Mouse (Mus musculus) layer of hippocampus, adult 6 months (tissue): ENCODE measurements around the gene Tkt. TPM values are rescaled to one million over a fixed set of nuclear protein-coding genes. Genes with fewer than 3 reads are reported as not detected.

ENCODE experiments used
- long read RNA-seq, 2 experiments: library from polyadenylated mRNA; unstranded; transcript quantifications; one replicate each; pipeline ENCODE4 v2.0.0; 2019 to 2020
- microRNA-seq: library from miRNA; unstranded; fragments of <30 nt; microRNA quantifications from one replicate; pipeline ENCODE4 v1.2.0, GENCODE M21; 2020
- polyA plus RNA-seq: library from polyadenylated mRNA; unstranded; fragments of <200 nt; fragmentation: Nextera tagmentation; gene quantifications from 2 replicates; pipeline ENCODE4 v1.2.3, GENCODE M21; 2021

Tkt gene
- polyA plus RNA-seq: 128 and 147 TPM in 2 replicates
- long read RNA-seq, experiment 1, transcript Tkt-208 (8 exons, 1,401 nt): minor isoform, 10 of 301 reads
- long read RNA-seq, experiment 1, transcript Tkt-201 (14 exons, 3,223 nt): major isoform, 245 of 301 reads
- long read RNA-seq, experiment 1, partial matches to known transcripts: 34 of 301 reads
- long read RNA-seq, experiment 1, other reads (novel, unspliced or antisense): 12 of 301 reads
- long read RNA-seq, experiment 2, transcript Tkt-201 (14 exons, 3,223 nt): major isoform, 1,170 of 1,255 reads
- long read RNA-seq, experiment 2, transcript Tkt-208 (8 exons, 1,401 nt): minor isoform, 8 of 1,255 reads
- long read RNA-seq, experiment 2, partial matches to known transcripts: 27 of 1,255 reads
- long read RNA-seq, experiment 2, other reads (novel, unspliced or antisense): 50 of 1,255 reads

GRCm38 (mm10) chr14:30548131-30548720 lies at the start of gene Tkt:
TSS of gene Tkt (plus strand) at chr14:30548359.

Small RNAs within 50 kb of the gene (microRNA-seq; reads per million reads assigned to microRNA genes)
- 13.5 reads per million, percentile 37 among the genes with 10 or more reads in this experiment for gene Mir3076

Other genes starting within 250 kb of the Tkt start
- 7.2 and 9.3 TPM in 2 replicates for gene Dcp1a, start 68.8 kb upstream of the Tkt start, polyA plus RNA-seq
- gene Cacna1d, start 56.9 kb upstream of the Tkt start, polyA plus RNA-seq: 3.4 and 4.0 TPM in 2 replicates
- gene Prkcd, start 77.9 kb downstream of the Tkt start, polyA plus RNA-seq: 23.0 and 23.2 TPM in 2 replicates
- gene Rft1, start 106.0 kb downstream of the Tkt start, polyA plus RNA-seq: 9.8 and 11.7 TPM in 2 replicates
- 5.9 and 7.1 TPM in 2 replicates for gene Sfmbt1, start 166.5 kb downstream of the Tkt start, polyA plus RNA-seq